Mouse (Mus musculus) layer of hippocampus, adult 8-10 months (tissue): ENCODE measurements around the gene Rasgef1c. TPM values are rescaled to one million over a fixed set of nuclear protein-coding genes. Genes with fewer than 3 reads are reported as not detected.

Experiments used
- DNase-seq, 2 experiments: peaks; one replicate each; pipeline ENCODE4 v3.0.0; 2022; ENCODE audit warnings: low spot score in 2 of 2
- total RNA-seq, 4 experiments: library from RNA; stranded (reverse); gene quantifications; 2 replicates each; pipeline ENCODE4 v1.2.4; 2022

The Rasgef1c gene
- total RNA-seq, 4 experiments from 2014 or later: 2.4 to 3.6 (median 2.9) TPM

GRCm38 (mm10) chr11:49923539-49923938 lies 21.9 kb downstream of the Rasgef1c start:
- DNase-seq: no peak

DNA sequence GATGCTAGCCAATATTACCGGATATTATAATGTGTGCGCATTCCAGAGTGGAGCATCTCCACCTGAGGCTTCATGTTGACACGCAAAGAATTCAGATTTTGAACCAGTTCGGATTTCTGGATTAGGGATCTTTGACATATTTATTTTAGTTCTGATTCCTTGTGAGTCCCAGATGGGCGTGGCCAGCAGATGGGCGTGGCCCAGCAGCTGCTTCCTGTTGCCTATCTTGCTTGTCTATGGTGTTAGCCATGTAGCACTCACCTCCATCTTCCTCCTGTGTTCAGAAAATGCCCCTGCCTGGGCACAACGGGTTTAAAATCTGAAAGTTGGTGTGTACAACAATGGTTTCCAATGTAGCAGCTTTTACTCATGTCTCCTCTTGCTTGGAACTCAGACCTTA lies 24.5 kb downstream of the Rasgef1c start:
- no peak for DNase-seq

- no peak for DNase-seq
Measured at GRCm38 (mm10) chr11:49927169-49927568, 25.5 kb downstream of the Rasgef1c start.

DNA sequence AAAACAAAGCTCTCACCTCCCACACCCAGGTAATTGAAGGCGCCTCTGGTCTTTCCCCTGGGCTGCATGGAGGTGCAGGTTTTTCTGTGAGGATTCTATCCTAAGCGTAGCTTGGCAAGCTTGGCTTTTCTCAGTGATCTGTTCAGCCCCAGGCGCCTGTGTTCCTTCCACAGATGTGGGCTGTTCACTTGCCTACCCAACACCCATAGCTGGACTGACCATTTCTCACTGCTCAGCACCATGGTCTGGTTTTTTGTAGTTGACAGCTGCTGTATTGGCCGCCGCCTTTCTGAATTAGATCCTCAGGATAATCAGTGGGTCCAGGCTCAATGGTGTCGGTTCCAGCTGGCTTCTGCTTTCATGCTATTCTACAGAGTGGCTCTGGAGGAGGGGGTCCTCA lies 26.0 kb downstream of the Rasgef1c start:
- no peak for DNase-seq

- DNase-seq: no peak
Measured at GRCm38 (mm10) chr11:49931037-49931625, 29.5 kb downstream of the Rasgef1c start.

DNA sequence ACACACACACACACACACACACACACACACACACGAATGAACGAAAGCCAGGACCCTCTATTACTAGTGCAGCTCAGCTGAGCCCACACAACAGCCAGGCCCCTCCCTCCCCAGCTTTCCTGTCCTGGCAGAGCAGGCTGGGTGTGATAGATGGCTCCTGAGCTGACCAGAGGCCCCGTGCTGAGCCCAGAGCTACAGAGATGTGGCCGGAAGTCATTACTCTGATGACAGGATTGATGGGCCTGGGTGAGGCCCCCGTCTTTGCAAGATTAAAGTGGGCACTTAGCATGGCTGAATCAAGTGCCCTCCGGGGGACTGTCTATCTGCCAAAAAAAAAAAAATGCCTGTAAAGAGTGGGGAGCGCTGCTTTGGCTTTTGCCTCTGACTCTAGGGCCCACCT lies 30.2 kb downstream of the Rasgef1c start:
- no peak for DNase-seq

DNA sequence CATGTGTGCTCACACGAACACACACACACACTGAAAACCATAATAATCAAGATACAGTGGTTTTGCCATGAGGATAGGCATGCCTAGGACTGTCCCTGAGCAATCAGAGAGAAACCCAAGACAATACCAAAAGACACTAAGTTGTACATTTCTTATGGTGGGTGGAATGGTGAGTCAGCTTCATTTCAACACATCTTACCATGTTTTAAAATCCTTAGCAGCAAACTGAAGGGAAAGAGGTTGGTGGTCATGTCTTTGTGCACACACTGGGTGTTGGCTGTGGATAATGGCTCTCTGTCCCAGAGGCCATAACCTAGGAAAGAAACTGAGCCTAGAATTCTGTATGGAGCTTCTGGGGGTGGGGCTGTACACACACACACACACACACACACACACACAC lies 32.2 kb downstream of the Rasgef1c start:
- DNase-seq: no peak

- peak in 1 of 2 experiments; percentile 29 for DNase-seq
Measured at GRCm38 (mm10) chr11:49934322-49934721, 32.7 kb downstream of the Rasgef1c start.

DNA sequence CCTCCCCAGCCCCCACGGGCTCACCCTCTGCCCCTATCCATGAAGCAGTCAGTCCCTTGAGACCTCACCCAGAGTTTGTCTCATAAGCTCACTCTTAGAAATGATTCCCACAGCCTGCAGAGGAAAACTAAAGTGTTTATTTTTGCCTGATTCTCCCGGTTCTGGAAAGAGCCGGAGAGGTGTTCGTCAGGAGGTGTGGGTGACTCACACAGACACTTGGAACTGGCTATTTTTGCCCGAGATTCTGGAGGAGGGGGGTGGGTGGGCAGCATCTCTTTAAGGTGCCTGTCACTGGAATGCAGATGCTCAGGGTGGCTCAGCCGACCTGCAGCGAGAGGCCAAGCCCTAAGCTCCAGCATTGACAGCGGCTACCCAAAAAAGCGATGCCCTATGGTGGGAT lies 34.8 kb downstream of the Rasgef1c start:
- no peak for DNase-seq

- DNase-seq: no peak
Measured at GRCm38 (mm10) chr11:49937779-49938178, 36.1 kb downstream of the Rasgef1c start.

DNA sequence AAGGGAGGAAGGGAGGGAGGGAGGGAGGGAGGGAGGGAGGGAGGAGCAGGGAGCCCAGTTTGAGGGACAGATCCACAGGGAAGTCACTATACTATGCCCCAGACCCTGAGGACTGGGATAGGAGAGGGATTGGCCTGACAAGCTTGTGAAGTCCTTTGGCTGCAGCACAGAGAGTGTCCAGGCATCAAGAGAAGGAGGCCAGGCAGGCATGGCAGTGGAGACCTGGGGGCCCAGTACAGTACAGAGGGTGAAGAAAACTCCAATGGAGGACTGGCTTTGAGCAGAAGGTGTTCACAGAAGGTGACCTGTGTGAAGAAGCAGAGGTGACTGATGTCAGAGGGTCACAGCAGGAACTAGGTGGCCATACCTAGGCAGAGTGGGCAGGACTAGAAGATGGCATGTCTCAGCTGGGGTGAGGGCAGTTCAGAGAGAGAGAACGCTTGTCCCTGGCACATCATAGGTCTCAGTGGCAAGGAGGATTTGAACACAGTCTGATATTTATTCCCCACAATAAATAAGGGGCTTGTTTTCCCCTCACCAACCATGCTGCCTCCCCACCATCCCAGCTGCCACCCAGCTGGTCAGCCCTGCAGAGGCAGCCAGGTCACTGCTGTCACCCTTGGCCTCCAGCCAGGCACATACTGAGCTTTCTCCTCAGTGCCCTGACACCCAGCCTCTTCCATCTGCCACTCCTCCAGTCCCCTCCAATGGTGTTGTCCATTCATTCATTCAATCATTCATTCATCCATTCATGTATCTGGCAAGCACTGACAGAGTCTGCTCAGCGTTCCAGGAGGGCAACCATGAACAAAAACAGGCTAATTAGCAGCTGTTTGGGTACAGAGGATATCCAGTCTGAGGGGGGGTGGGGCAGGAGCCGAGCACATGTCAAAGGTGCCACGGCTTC lies 36.9 kb downstream of the Rasgef1c start:
- peak; percentile 71 to 78 for DNase-seq

- no peak for DNase-seq
Measured at GRCm38 (mm10) chr11:49942841-49943240, 41.2 kb downstream of the Rasgef1c start.

DNA sequence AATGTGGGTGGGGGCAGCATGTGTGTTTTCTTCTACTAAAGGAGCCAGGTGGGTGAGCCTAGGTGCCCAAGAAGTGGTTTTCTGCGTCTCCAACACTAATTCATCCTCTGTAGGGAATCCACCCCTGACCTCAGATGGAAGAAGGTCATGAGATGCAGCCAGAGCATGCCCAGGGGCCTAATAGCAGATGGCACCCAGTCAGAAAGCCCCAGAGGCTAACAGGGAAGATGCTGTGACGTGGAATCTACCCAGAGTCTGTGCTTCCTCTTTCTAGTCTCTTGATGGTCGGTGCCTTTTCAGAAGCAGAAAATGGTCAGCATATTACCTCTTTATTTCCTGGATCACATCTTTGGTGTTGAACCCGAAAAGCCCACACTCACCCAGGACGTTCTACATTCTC lies 42.3 kb downstream of the Rasgef1c start:
- no peak for DNase-seq

GRCm38 (mm10) chr11:49945726-49946125 lies 44.1 kb downstream of the Rasgef1c start:
- DNase-seq: no peak

GRCm38 (mm10) chr11:49949839-49950238 lies 48.2 kb downstream of the Rasgef1c start:
- DNase-seq: peak in 1 of 2 experiments; percentile 31

- no peak for DNase-seq
Measured at GRCm38 (mm10) chr11:49953616-49954015, 52.0 kb downstream of the Rasgef1c start.

DNA sequence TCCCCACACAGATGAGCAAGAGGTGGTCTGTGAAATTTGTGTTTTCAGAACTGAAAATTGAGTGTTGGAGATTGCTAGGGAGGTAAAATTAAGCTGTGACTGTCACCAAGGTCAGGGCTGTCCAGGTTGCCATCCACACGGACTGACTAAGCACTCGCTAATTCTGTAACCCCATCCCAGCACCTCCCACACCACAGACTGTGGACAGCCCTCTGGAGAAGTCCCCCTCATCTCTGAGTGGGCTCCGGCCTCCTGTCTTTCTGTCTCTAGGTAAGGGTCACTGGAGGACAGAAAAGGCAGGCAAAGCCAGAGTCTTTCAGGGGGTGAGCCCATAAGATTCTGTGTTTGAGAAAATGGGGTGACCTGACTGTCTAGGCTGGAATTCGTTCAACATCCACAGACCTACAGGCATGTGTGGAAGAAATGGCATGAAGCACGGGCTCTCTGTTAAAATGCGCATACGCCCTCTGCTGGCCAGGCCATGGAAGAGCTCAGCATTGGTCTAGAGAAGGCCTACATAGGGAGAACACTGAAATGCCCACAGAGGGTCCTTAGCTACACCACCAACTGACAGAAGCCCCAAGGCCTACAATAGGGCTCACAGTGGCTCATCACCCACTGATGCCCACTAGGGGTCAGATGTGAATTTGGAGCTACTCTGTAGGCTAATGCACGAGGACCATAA lies 54.1 kb downstream of the Rasgef1c start:
- peak; percentile 58 to 78 for DNase-seq

GRCm38 (mm10) chr11:49958017-49958416 lies 56.4 kb downstream of the Rasgef1c start:
- DNase-seq: no peak

- peak in 1 of 2 experiments; percentile 53 for DNase-seq
Measured at GRCm38 (mm10) chr11:49961098-49961740, 59.6 kb downstream of the Rasgef1c start.

DNA sequence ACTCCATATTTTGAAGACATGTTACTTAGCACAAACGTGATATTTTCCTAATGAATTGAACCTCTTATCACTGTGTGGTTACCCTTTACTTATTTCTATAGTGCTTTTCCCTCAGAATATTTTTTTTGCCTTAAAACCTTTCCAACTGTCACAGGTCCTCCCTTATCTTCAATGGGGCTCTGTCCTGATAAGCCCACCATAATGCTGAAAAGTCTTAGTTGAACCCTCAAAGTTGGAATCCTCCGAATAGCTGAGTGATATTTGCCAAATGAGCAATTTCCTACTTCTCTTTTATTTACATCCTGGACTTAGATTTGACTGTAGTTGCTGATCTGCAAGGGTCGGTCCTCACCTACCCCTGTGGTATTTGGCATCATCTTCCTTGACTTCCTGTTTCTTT lies 63.7 kb downstream of the Rasgef1c start:
- DNase-seq: no peak

GRCm38 (mm10) chr11:49969692-49970091 lies 68.1 kb downstream of the Rasgef1c start:
- DNase-seq: no peak
